Mouse (Mus musculus) cerebellum, adult 11 months (tissue): ENCODE measurements around the gene Csf3.
A peak's percentile ranks its signal among the peaks of the same experiment; 100 is the strongest.
"Not testable (repeated sequence)": the region's sequence is repeated elsewhere in the genome, so short reads cannot be mapped to it uniquely, and the experiment has no call there.

ENCODE experiments used
- DNase-seq: peaks from one replicate; pipeline ENCODE4 v3.0.0; 2022

The Csf3 gene

DNA sequence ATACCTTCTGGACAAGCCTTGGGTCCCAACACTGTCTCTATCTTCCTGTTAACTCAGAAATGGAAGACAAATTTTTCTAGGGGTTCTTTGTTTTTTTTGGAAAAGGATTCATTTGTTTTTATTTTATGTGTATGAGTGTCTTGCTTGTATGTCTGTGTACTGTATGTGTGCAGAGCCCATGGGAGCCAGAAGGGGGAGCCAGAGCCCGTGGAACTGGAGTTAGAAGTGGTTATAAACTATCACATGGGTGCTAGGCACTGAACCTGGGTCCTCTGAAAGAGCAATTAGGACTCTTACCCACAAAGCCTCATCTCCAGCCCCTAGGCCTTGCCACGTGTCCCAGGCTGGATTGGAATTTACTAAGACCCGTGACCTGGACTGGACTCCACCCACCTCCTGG is 33.0 kb downstream of the Csf3 start:
- no peak for DNase-seq

DNA sequence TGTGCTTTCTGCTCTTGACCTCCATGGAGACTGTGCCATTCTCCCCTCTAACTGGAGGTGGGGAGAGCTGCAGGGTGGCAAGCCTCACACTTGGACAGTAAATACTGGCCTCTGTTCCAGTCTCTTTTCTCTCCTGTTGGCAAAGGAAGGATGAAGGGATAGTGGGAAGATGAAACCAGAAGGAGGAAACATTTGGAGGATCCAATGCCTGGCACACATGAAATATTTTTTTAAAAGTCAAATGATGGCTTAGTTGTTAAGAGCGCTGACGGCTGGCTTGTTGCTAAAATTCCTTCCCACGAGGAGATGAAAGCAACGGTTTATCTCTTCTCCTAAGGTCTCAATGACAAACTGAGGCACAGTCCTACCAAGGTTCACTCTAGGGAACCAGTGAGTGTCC is 34.0 kb downstream of the Csf3 start:
- DNase-seq = no peak

DNA sequence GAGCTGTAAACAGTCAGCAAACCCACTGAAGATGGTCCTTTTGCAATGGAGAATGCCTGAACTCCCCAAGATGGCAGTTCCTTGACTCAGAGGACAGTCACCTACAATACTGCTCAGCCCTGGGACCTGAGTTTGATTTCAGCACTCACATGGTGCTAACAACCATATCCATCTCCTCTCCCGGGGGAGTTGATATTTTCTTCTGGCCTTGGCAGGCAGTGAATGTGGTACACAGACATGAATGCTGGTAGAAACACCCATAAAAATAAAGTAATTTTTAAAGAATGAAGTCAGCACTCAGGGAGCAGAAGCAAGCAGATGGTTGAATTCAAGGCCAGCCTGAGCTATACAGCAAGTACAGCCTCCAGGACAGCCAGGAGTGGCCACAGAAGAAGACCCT is 35.1 kb downstream of the Csf3 start:
- no peak for DNase-seq

DNA sequence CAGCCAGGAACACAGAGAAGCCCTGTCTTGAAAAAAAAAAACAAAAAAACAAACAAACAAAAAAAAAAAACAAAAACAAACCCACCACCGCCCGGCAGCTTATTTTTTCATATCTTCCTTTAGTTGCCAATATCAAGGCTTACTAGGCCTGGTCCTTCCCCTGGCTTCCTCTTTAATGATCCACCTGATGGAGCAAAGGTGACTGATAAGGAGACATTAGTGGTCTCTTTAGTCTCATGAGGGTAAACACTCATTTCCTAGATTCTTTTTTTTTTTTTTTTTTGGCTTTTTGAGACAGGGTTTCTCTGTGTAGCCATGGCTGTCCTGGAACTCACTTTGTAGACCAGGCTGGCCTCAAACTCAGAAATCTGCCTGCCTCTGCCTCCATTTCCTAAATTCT is 36.2 kb downstream of the Csf3 start:
- not testable (repeated sequence) for DNase-seq

DNA sequence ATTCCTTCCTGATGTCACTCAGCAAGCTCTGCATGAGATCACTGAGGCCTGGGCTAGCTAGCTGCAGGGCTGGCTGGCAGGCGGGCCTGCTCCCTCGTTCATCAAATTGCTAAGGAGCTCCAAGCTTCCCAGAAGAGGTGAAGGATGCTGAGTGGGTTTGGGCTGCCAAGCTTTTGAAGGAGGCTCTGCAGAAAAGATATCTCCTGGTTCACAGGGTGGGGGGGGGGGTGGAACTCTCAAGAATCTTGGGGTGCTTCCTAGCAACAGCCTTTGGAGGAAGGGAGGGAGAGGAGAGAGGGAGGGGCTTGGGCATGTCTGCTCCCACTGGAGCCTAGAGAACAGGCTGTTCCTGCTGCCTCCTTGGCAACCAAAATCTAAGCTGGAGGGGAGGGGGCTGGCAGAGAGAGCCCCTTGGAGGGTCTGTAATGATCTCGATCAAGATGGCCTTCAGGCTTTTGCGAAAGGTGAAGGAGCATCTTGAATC is 37.4 kb downstream of the Csf3 start:
- DNase-seq = no peak

DNA sequence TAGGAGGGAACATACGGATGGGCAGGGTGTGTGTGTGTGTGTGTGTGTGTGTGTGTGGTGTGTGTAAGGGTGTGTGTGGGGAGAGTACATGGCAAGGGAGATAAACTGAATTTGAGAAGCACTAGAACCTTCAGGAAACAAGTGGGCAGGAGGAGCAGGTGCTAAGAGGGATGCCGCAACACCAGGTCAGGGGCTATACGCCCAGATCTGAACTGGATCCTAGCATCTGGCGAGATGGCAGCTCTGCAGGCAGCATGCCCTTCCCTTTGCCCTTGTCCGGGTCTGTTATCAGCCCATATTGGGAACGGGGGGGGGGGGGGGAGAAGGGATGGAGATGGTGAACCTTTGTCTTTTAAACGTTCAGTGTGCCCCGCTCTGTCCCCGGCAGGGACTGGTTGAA is 37.9 kb downstream of the Csf3 start:
- DNase-seq = no peak

DNA sequence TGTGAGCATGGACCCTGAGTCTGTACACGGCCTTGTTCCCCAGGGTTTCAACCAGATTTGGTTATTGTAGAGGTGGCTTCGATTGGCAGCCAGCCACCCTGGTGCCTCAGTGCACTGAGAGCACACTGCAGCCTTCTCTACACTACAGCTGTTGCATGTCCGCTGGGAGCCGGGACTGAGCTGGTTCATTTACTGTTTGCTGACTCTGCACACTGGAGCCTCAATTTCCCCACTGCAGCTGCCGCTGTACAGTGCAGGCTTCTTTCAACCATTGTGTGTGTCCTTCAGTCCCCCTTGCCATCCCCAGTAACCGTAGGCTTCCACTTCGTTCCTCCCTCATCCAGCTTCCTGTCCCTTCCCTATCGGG is 38.9 kb downstream of the Csf3 start:
- no peak for DNase-seq

DNA sequence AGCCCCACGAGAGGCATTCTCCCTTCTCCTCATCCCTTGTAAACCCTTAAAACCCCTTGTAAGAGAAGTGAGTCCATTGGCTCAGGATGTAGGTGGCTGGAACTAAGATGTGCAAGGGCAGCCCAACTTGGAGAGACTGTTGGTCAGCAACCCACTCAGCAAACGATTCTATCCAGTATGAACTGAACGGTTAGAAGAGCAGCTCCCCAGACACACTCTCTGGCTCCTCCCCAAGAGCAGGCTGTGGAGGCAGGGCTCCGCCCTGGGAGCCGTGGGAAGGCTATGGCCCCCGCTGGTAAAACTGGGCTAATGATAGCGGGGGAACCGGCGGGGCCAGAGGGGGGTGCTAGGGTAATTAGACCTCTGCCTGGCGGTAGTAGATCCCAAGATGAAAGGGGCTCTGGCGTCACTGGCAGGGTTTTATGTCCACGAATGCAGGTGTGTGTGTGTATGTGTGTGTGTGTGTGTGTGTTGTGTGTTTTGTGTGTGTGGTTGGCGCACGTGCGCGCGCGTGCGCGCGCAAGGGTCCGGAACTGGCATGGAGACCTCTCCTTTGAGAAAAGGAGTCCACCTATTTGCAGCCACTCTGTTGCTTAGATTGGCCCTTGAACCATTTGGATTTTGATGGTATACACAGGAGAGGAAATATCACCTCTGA is 39.5 kb downstream of the Csf3 start, which contains the start of gene Thra:
Thra (plus strand) TSS at position 246 of the 658 bp plus-strand sequence.
- DNase-seq = peak; percentile 62

DNA sequence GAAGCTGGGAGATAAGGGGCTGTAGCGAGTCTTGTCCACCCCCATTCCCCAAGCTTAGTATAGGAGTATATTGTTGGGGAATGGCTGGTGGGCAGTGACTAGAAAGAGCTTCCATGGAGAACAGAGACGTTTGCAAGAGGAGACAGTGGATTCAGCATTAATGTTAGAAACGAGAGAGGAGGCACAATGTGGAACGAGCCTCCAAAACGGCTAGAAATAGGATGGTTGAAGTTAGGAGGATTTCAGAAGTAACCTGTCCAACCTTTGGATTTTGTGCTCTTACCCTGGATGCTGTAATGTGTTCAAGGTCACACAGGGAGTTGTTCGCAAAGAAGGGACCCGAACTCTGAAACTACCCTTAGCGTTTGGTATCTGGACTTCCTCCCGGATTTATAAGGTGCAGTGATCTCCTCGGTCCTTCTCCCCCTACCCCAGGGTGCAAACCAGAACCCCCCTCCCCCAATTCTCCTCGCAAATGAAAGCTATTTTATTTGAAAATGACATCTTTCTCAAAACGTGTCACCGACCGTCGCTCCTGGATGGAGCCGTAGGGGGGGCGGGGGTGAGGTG is 40.1 kb downstream of the Csf3 start:
- DNase-seq = no peak

DNA sequence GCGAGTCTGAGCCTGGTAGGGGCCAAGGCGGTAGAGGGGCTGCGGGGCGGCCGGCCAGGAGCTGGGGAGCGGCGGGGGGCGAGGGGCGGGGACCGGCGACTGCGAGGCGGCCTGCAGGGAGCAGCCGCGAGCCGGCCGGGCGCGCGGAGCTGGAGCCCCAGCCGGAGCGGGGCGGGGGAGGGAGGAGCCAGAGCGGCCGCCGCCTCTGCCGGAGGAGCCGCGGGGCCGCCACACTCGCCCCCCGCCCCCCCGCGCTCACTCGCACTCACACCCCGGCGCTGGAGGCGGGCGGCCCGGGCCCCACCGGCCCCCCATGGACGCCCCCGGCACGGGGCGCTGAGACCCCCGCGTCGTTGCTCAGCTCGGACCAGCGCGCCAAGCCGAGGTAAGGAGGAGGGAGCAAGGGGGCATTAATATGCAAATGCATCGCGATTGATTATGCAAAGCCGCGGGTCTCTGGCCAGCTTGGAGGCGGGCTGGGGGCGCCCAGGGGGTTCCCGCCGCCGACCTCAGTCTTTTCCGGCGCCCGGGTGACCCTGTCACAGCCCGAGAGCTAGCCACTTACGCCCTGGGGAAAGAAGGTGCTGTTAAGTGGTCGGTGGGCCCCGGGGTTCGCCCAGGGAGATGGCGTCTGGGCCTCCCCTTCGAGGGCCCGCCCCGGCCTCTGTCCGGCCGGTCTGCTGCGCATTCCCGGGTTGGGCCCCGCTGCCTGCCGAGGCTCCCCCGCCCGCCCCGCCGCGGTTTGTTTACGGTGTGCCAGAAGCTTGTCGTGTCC is 40.7 kb downstream of the Csf3 start:
- DNase-seq = peak; percentile 74

DNA sequence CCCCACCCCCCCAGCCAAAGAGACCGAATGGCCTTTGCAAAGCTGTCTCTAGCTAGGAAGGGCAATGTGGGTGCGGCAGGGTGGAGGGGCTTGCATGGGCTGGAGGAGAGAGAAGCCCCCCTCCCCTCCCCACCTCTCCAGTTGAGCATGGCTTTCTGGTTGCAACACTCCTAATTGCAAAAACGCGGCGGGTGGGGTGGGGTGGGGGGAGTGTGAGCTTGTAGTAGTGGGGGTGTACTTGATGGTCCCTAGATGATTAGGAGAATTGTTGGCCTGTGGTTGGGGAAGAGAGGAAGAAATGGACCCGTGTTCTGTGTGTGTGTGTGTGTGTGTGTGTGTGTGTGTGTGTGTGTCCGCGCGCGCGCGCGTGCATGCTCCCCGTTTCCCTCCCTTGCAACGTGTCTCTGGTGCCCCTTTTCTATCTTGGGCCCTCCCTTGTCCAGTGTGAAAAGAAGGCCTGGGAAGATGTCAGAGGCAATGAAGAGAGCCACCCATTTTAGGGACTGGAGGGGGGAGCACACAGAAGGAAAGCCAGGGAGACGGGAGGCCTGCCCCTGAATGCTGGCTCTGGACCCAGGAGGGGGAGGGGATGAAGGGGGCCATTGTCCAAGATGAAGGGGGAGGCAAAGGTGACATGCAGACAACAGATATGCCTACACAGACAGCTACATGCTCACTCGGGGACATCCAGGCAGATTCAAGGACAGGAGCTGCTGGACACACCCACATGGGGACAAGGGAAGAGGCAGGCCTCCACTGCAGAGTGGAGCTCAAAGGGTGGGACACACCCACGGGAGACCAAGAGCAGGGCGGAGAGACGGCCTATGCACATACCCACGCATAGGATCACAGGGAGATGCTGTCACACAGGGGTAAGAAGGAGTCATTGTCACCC is 41.6 kb downstream of the Csf3 start:
- peak; percentile 50 for DNase-seq

DNA sequence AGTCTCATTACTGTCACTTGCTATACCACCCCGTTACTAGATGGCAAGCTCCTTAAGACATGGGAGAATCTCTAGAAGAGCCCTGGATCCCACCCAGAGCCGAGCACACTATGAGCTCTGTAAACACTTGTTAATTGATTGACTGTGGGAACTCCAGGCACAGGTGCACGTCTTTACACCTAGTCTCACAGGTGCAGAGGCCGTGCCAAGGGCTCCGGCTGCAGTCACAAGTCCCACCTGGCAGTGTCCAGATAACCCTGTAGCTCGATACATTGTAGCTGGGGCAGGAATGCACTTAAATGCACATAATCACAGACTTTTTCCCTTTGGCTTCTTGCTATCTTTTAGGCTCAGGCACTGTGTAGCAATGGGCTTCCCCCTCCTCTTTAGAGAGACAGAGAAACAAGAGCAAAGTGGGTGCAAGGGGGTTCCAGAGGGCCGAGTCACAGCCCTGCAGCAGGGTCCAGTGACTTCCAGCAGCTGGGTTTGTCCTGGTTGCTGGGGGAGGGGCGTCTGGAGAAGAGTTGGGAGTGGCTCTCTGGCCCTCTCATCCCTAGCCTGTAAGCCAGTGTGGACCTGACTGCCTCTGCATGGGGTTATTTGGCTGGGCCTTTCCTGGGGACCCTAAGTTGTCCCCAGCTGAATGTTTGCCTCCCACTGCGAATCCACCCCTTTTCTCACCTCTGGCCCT is 42.7 kb downstream of the Csf3 start:
- no peak for DNase-seq

DNA sequence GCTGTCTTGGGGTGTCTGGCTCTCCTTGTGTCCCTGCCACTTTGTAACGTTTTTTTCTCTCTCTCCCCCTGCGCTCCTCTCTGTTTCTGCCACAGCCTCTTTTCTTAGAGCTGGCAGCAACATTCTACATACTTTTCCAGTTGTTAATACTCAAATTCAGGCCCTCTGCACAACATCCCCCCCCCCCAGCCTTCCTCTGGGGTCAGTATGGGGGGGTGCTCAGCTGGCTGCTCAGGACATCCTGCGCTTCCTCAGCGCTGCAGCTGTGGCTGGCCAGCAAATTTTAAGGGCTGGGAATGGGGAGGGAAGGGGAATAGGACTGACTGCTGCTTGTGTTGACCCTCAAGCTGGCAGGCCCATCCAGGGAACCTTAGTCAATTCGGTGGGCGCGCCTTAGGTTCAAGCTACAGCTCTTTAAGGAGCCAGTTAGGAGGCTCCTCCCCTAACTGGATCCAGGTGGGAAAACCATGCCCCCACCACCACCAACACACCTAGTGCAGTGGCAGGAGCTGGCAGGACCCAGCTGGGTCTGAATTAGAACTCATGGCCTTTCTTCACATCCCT is 43.5 kb downstream of the Csf3 start:
- no peak for DNase-seq

DNA sequence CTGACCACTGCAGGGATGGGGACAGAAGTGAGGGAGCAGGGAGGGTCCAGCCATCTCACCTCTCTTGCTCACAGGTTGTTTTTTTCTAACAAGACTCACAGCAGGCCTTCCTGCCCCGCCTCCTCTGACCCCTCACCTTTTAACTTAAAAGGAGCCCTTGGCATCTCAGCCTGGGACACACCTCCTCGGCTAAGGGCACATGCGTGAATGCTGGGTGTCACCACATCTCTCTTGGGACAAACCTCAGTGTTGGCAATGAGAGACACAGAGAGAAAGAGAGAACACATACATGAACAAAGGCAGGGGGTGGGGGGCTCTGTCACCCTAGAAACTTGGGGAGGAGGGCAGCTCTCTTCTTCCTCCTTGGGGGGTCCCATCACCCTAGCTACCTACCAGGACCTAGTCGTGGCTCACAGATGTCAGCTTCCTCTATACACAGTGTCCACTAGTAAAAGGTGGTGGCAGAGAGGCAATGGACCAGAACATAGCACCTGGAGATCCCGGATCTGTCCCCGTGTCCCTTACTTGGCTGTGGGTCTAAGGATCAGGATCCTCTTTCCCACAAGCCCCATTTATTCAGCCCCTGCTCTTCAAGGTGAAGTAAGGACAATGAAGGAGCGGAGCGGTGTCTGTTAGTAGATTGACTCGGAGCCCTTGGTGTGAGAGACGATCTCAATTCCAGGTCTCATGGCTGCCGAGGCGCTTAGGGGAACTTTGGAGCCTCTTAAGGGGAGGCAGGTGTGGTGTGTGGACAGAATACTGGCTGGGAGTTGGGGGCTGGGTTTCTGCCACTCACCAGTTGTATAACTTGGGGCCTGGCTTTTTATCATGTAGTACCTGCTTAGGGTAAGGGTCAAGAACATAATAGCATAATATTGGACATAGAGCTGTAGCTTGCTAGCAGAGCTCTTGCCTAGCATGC is 45.1 kb downstream of the Csf3 start:
- peak; percentile 35 for DNase-seq

DNA sequence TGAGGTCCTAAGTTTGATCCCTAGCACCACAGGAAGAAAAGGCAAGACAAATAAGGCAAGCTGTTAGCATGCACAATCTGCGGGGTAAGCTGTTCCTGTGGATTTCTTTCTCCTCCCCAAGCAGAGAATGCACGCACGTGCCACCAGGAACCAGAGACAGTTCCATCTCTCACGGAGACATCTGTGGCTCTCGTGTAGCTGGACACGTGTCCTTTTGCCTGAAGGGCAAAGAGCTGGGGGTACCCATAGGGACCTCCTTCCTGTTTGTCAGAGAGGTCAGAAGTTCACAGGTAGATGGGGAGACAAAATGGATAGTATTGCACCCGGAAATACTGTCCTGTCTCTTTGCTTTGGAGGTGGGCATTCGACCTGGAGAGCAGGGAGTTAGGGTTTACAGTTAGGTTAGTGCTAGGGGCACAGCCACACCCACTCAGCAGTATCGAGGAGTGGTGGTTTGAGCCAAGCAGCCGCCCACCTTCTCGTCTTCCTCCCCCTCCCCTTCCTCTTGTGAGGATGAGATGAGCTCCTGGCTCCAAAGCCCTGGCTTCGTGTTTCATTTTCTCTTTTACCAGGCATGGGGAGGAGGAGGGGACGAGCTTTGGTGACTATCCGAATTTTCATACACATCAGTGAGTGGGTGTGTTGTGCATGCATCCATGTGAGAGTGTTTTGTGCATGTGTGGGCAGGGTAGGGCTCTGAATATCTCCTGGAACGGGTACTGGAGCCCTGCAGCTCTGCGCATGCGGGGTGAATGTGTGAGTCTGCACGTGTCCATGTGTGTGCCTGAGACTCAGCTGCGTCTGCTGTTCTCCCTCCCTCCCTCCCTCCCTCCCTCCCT is 46.0 kb downstream of the Csf3 start:
- peak; percentile 91 for DNase-seq

DNA sequence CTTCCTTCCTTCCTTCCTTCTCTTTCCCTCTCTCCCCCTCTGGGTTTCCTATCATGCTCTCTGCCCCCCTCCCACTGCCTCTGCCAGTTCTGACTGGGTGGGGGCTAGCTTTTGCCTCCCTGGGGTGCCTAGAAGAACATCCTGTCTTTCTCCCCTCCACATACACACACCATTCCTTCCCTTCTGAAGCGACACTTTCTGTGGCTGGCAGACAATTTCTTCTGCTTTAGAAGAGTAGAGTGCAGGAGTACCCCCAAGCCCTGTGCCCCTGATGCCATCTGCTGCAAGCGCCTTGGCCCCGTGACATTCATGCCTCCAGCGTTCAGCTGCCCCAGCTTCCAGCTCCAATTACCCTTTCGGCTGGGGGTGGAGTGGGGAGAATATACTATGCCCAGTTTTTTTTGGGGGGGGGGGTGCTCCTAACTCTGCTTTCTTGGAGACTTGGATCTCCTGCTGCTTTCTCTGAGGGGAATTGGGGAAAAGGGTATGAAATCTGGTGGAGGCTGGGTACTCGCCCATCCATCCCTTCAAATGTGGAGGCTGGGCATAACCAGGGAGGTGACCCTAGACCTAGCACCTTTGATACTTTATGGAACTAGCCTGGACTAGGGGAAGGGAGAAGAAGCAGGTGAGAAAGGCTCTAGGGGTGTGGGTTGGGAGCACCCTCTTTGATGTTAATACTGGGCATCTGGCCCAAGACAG is 46.9 kb downstream of the Csf3 start:
- DNase-seq = peak; percentile 59

DNA sequence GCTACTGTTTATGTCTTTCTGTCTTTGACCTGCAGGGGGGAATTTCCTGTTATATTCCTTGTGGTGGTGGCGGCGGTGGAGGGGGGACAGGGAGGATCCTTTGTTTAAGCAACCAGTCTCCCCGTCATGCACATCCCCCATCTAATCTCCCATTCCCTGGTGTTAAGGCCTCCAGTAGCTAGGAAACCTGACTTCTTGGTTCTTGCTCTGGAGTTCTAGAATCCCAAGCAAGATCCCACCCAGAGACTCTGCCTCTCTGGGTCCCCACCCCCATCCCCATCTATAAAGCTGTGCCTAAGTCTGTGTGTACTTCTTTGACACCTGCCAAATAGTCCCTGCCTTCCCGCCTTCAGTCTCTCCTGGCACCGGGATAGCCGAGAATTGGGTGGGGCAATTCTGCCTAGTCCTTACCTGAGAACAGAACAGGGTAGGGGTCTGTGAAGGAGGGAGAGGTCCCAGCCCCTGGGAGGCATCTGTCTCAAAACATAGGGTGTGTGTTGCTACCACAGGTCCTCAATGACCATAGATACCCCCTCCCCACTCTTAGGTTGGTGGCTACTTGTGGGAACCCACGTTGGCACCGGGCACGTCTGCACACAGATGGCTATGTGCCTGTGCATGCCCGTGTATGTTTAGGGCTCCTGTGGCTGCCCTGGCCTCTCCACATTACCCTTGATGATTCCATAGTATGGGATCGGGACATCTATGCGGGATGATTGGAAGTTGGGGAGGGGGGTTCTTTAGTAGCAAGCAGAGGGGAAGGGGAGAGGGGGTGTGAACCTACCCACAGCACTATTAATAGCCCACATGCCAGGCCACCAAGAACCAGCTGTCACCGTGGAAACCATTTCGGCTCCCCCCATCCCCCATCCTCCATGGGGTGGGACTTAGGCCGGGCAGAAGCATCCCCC is 47.7 kb downstream of the Csf3 start:
- peak; percentile 48 for DNase-seq

DNA sequence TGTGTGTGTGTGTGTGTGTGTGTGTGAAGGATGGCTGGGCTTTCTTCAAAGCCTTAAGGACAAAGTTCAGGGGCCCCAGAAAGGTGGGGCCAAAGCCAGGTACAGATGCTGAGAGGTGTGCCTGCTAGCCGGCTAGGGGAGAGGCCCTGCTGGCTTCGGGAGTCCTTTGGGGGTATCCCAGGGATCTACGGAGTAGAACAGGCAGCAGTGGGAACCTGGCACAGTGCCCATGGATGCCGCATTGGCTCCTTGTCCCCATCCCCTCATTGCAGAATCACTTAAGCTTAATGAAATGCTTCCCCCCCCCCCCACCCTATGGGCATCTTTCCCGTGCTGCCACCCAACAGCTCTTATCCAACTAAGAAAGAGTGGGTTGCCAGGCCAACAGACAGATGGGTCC is 48.7 kb downstream of the Csf3 start:
- peak; percentile 57 for DNase-seq
